Mouse (Mus musculus) erythroblast, embryonic 14.5 days (primary cell): ENCODE measurements around the gene Zfp512b.

Experiments
- GATA1 ChIP-seq: IDR thresholded peaks from 2 replicates; pipeline ENCODE4 v1.6.1; 2012; ENCODE audit warnings: low read length, inconsistent platforms, mixed read lengths
- TAL1 ChIP-seq: IDR thresholded peaks from 3 replicates; pipeline ENCODE4 v1.6.1; 2012; ENCODE audit warnings: low read length, inconsistent platforms, mixed read lengths

GRCm38 (mm10) chr2:181582358-181582757 is 10.2 kb downstream of the Zfp512b start:
- TF ChIP-seq GATA1 = no peak
- TF ChIP-seq TAL1 = no peak
